Mouse (Mus musculus) skeletal muscle tissue, adult 2 months (tissue): ENCODE measurements around the gene Krtap5-4.
"Not testable (repeated sequence)": the region's sequence is repeated elsewhere in the genome, so short reads cannot be mapped to it uniquely, and the experiment has no call there.

ENCODE experiments used
- DNase-seq: peaks from one replicate; pipeline ENCODE4 v3.0.0-alpha.2; 2012; ENCODE audit warnings: low read depth, low spot score

Gene Krtap5-4

GRCm38 (mm10) chr7:142321637-142322306 lies 18.4 kb downstream of the Krtap5-4 start:
- not testable (repeated sequence) for DNase-seq

GRCm38 (mm10) chr7:142322641-142323040 lies 19.3 kb downstream of the Krtap5-4 start:
- no peak for DNase-seq

GRCm38 (mm10) chr7:142323396-142324117 lies 20.2 kb downstream of the Krtap5-4 start:
- no peak for DNase-seq

GRCm38 (mm10) chr7:142326714-142327445 lies 23.5 kb downstream of the Krtap5-4 start:
- no peak for DNase-seq

- DNase-seq, result no peak
Measured at GRCm38 (mm10) chr7:142328507-142328906, 25.2 kb downstream of the Krtap5-4 start.

GRCm38 (mm10) chr7:142330271-142330724 lies 26.9 kb downstream of the Krtap5-4 start:
- DNase-seq, result peak; percentile 36

GRCm38 (mm10) chr7:142331281-142331680 lies 27.9 kb downstream of the Krtap5-4 start:
- no peak for DNase-seq

- DNase-seq, result not testable (repeated sequence)
Measured at GRCm38 (mm10) chr7:142332741-142333140, 29.4 kb downstream of the Krtap5-4 start.

GRCm38 (mm10) chr7:142334246-142334645 lies 30.9 kb downstream of the Krtap5-4 start:
- peak; percentile 80 for DNase-seq

GRCm38 (mm10) chr7:142335151-142335550 lies 31.8 kb downstream of the Krtap5-4 start:
- DNase-seq, result no peak

GRCm38 (mm10) chr7:142340269-142340970 lies 37.1 kb downstream of the Krtap5-4 start:
- no peak for DNase-seq

- no peak for DNase-seq
Measured at GRCm38 (mm10) chr7:142341564-142342246, 38.4 kb downstream of the Krtap5-4 start.

- DNase-seq, result no peak
Measured at GRCm38 (mm10) chr7:142342247-142342640, 38.9 kb downstream of the Krtap5-4 start.

- DNase-seq, result no peak
Measured at GRCm38 (mm10) chr7:142347542-142347941, 44.2 kb downstream of the Krtap5-4 start.

- peak; percentile 40 for DNase-seq
Measured at GRCm38 (mm10) chr7:142349308-142349961, 46.1 kb downstream of the Krtap5-4 start.

- no peak for DNase-seq
Measured at GRCm38 (mm10) chr7:142351569-142351968, 48.2 kb downstream of the Krtap5-4 start.

- no peak for DNase-seq
Measured at GRCm38 (mm10) chr7:142353854-142354253, 50.5 kb downstream of the Krtap5-4 start.
